Mouse (Mus musculus) urinary bladder, adult 18-20 months (tissue): Measurements from ENCODE around the gene Gm26897.
A peak's percentile ranks its signal among the peaks of the same experiment; 100 is the strongest.

Source experiments
- DNase-seq, 2 experiments: peaks; one replicate each; pipeline ENCODE4 v3.0.0; 2022; ENCODE audit warnings: low spot score in 2 of 2, mixed read lengths in 2 of 2

Gene Gm26897

DNA sequence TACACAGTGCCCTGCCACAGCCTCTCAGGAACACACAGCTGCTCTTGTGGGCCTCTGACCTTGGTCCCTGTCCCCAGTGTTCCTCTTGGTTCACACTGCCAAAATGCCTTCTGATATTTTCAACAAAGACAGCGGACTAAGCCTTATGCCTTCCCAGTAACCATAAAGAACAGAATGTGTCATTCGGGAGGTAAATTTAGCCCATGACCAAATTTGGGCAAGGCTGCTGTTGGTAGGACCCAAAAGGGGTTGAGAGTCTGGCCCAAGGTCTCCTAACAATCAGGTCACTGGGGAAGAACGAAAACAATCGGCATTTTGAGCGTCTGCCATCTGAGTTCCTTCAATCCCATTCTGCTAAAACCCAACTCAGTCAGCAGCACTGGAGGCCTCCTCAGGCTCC is 15.9 kb downstream of the Gm26897 start:
- no peak for DNase-seq

DNA sequence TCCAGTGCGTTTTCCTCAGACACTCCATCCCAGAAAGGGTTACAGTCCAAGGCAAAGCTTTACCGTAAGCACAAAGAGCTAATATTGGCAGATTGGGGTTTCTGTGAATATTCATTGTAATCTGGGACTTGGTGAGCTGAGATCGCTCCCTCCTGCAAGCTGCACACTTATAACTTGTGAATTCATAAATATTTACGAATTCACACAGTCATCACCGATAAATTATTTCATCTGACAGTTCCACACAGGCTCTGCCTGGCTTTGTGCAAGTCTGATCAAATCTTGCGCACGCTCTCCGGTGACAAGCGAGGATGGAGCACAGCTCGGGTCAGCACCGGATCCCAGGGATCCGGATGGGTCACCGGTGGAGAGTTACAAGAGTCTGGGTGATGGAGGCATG is 16.4 kb downstream of the Gm26897 start:
- no peak for DNase-seq

GRCm38 (mm10) chr5:111754484-111755139 is 20.9 kb downstream of the Gm26897 start:
- no peak for DNase-seq

DNA sequence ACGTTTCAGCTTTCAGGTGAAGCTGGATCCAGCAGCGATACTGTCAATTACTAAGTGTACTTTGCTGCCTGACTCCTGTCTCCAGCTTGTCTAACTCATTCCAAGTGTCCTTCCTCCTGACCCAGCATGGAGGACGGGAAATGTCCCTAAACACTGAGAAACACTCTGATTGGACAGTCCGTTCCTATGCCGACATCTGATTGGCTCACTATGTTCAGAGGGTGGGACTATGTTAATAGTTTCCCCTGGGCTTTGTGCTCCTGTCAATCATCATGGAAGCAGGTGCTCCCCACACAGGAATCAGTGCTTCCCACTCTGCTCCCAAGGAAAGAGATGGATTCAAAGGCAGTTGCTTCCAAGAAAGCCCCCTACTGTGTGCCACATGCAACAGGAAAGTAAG is 21.6 kb downstream of the Gm26897 start:
- DNase-seq: no peak

DNA sequence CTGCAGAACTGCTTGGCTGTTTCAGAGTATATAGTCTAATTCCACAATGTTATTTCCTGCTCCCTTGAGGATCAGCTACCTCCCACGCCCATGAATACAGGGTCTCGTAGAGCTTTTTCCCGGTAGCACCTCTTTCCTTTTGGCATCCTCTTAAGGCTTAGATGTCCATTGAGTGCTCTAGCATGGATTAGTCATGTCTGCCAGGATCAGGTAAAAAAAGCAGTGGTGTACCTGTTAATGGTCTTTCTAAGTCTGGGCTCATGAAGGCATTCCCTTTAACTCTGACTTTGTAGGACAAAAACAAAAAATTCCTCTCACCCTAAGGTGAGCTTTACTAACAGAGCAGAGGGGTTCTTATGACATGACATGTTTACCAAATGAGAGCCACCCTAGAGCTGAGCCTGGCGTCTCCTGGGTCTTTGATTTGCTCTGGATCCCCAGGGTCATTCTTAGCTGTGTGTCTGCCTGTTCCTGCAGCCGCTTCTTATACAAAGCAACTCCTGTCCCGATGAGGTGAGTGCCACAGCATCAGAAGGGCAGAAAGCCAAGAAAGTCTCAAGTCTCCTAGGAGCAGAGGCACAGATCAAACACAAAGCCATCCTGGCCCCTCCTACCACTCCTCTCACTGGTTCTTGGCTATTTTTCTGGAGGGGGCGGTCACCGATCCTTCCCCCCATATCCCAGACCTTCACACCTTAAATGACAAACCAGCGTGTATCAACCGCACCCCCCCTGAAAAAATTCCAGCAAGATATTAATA is 27.2 kb downstream of the Gm26897 start:
- no peak for DNase-seq

DNA sequence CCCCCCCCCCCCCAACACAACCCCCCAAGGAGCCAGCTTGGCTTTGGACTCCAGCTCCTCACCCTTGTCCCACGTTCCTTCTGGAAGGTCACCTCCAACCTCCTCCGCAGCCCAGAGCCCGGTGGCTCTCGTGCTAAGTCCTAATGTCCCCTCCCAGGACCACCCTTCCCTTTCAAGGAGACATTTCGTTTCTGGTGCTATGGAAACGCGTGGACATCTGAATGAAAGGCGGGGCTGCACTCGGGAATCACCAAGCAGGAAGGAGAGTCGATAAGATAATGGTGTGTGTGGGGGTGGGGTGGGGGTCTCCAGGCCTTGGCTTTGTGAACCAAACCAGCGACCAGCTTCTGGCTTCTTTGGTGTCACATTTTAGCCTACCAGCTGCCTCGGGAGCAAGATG is 27.9 kb downstream of the Gm26897 start:
- DNase-seq: no peak

GRCm38 (mm10) chr5:111762085-111762484 is 28.4 kb downstream of the Gm26897 start:
- peak in 1 of 2 experiments; percentile 54 for DNase-seq

GRCm38 (mm10) chr5:111765671-111766290 is 32.1 kb downstream of the Gm26897 start:
- DNase-seq: no peak

GRCm38 (mm10) chr5:111766696-111767095 is 33.0 kb downstream of the Gm26897 start:
- DNase-seq: no peak

DNA sequence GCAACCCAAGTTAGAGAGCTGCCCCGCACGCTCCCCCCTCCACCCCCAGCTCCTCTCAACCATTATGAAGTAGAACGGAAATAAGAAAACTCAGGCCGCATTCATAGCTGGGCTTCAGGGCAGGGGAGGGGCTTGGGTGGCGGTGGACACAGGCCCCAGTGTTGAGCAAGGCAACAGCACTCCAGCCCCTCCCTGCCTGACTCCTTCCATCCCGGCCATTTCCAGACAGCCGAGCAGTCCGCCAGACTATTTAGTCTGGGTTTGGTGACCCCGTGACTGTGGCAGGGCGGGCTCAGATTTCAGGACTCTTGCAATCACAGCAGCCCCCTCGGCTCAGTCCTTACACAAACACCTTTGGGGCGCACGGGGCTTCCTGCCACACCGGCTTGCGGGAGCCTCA is 36.5 kb downstream of the Gm26897 start:
- peak in 1 of 2 experiments; percentile 51 for DNase-seq

GRCm38 (mm10) chr5:111772127-111772526 is 38.4 kb downstream of the Gm26897 start:
- DNase-seq: no peak

DNA sequence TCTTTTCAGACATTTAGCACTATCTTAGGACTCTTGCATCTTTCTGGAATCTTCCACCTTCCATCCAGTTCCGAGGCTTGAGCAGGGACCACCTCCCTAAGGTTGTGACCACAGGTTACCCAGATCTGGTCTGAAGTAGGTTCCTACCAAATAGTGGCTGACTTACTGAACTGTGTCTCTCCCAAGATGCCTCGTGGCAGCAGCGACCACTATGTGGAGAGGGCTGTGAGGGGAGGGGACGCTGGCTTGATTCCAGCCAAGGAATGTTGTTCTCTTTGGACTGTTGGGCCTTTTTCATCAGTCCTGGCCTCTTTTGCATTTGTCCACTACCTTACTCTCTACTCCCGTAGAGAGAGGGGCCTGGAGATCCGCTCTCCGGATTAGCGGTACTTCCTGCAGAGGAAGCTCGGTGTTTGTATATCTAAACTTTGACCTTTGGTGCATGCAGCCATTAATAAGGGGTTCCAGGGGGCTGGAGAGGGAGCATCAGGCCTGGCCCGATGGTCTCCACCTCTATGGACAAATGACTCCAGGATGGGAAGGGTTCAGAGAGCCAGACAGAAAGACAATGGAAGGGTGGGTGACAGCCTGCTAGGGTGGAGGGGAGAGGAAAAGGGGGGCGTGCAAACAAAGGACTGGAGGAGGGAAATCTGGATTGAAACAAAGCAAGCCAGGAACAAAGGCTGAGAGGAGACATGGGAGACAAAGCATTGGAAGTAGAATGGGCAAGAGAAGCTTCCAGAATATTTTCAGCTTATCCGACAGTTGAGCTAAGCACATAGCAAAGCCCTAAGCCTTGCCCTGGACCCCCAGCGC is 39.1 kb downstream of the Gm26897 start:
- no peak for DNase-seq

GRCm38 (mm10) chr5:111773407-111773733 is 39.6 kb downstream of the Gm26897 start:
- no peak for DNase-seq

DNA sequence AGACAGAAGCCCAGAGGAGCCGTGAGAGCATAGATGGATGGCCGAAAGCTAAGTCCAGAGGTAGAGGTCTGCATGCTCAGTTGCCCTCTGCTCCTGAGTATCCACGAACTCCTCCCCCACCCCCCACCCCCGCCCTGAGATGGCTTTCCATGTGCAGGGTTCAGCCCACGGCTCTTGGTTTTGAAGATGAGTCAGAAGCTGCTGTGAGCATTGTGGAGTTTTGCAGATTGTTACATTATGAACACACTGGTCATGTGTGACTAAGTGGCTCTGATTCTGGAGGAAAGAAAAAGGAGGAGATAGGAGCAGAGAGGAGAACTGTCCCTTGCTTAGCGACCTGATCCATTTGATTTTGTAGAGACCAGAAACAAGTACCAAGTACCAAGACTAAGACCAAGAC is 42.5 kb downstream of the Gm26897 start:
- DNase-seq: no peak

GRCm38 (mm10) chr5:111778093-111778492 is 44.4 kb downstream of the Gm26897 start:
- DNase-seq: no peak

DNA sequence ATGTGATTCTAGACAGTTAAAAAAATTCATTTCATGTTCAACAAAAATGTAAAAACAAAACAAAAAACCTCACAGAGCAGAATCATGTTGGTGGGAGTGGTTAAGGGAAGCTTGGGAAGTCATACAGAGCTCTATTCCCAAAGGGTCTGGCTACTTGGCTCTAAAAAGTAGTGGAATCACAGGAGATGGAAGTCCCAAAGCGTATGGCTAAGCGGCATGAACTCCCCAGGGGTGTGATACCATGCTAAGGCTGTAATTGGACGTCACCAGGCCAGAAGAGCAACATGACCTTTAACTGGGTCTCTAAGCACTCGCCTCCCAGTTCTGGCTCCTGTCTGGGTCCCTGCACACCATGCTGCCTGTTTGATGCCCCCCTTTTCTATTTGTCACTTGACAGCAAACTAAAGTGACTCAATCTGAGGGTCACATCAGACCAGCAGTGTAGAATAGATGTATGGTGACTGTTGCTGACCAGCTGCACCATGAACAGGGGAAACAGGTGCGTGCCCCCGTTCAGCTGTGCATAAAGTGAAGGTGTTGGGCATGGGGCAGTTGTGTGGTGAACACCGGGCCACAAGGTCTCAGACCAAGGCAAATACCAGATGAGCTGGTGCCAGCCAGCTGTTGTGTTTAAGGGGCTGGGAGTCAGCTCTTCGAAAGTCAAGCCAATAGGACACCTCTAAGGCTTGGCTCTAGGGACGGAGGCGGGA is 46.2 kb downstream of the Gm26897 start:
- no peak for DNase-seq
